Mouse (Mus musculus) lung, postnatal 0 days (tissue): ENCODE measurements around the gene Kcnh1.

Experiments used
- CTCF ChIP-seq: IDR thresholded peaks from 2 replicates; pipeline ENCODE4 v1.5.1; 2016; ENCODE audit warnings: antibody characterized with exemption, mild to moderate bottlenecking
- EP300 ChIP-seq: IDR thresholded peaks from 2 replicates; pipeline ENCODE4 v1.6.1; 2016; ENCODE audit warnings: antibody characterized with exemption, mild to moderate bottlenecking, control low read depth

DNA sequence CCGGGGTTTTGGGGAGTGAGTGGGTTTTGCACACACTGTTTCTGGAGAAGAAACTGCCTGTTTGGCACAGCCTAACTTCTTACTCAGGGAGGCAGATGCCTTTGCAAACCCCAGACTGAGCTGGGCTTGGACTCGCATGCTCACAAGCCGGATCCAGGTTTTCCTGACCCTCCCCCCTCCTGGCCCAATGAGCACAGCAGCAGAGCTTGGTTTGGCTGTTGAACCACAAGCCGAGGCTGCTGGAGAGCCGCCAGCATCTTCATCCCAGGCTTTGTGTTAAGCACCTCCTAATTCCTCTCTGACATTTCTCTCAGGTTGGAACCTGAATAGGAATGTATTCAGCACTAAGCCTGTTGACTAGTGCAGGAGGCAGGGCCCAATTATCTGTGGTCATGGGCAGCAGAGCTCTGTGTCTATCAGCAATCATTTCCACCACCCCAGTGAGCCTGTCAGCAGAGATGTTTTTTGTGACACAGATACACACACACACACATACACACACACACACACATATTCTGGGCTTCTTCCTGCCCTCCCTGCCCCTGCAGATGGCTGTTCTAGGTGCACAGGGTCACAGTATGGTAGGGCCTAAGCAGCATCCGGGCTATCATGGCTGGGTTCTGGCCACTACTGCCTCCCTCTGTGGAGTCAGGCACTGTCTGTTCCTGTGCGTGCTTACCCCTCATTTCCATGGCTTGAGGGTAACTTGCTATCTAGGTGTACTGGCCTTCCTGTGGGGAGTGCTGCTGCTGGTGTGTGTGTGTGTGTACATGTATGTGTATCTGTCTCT lies 254.3 kb downstream of the Kcnh1 start:
- TF ChIP-seq CTCF (no peak), EP300 (no peak)
